Mouse (Mus musculus) brain, embryonic 14.5 days (tissue): ENCODE measurements around the gene Med24.

ENCODE experiments used
- CTCF ChIP-seq: fragments of 200-500 bp; IDR thresholded peaks from 2 replicates; pipeline ENCODE4 v1.5.1; 2012; ENCODE audit warnings: inconsistent platforms, mild to moderate bottlenecking, moderate library complexity, borderline replicate concordance; ENCODE audit not compliant: insufficient read depth, insufficient read length; ENCODE audit errors: extremely low read depth
- POLR2A ChIP-seq: fragments of 200-500 bp; IDR thresholded peaks from 2 replicates; pipeline ENCODE4 v1.6.1; 2012; ENCODE audit warnings: mild to moderate bottlenecking, inconsistent platforms, borderline replicate concordance; ENCODE audit not compliant: poor library complexity, insufficient read depth, insufficient read length, severe bottlenecking; ENCODE audit errors: extremely low read depth

- peak; percentile 49; the same call in 1 of the 2 replicates for TF ChIP-seq CTCF
- no peak for TF ChIP-seq POLR2A
These were observed 33.7 kb upstream of the Med24 start for GRCm38 (mm10) chr11:98762756-98763501.
